Mouse (Mus musculus) bone marrow, adult 2 months (tissue): Measurements from ENCODE around the gene Fam155a. TPM values are rescaled to one million over a fixed set of nuclear protein-coding genes. Genes with fewer than 3 reads are reported as not detected.

ENCODE experiments used
- H3K27ac ChIP-seq: fragments of 200-500 bp; 2 replicates; pipeline ENCODE4 v1.5.1; 2012; ENCODE audit warnings: low read depth, mild to moderate bottlenecking, control low read depth, inconsistent platforms, low read length; ENCODE audit not compliant: control insufficient read depth, poor library complexity, insufficient read depth
- H3K4me1 ChIP-seq: fragments of 200-500 bp; 2 replicates; pipeline ENCODE4 v1.6.1; 2011; ENCODE audit warnings: low read length; ENCODE audit not compliant: control insufficient read depth, insufficient read depth
- H3K4me3 ChIP-seq: fragments of 200-500 bp; replicated peaks from 2 replicates; pipeline ENCODE3; 2011; ENCODE audit warnings: mild to moderate bottlenecking, low read depth, low read length, control low read depth; ENCODE audit not compliant: control insufficient read depth
- CTCF ChIP-seq: fragments of 200-500 bp; IDR thresholded peaks from 2 replicates; pipeline ENCODE4 v1.5.1; 2011; ENCODE audit warnings: low read length, control low read depth; ENCODE audit not compliant: control insufficient read depth, insufficient read depth
- POLR2A ChIP-seq: fragments of 200-500 bp; IDR thresholded peaks from 2 replicates; pipeline ENCODE4 v1.6.1; 2011; ENCODE audit warnings: low read depth, mild to moderate bottlenecking, control low read depth, low read length, borderline replicate concordance; ENCODE audit not compliant: control insufficient read depth
- WGBS: fragments of 180-500 bp; shearing (Covaris S2); methylation state at CpG from one replicate; pipeline ENCODE4 v1.1.7; 2018; 5-methylcytosine and 5-hydroxymethylcytosine counted together
- polyA plus RNA-seq: library from polyadenylated mRNA; stranded (reverse); fragments of >200 nt; gene quantifications from 2 replicates; pipeline ENCODE4 v1.2.4, GENCODE M21; 2011; ENCODE audit warnings: low replicate concordance; ENCODE audit not compliant: missing spikeins, insufficient read depth, insufficient read length

Gene Fam155a
- polyA plus RNA-seq, 1 experiment, result not detected

DNA sequence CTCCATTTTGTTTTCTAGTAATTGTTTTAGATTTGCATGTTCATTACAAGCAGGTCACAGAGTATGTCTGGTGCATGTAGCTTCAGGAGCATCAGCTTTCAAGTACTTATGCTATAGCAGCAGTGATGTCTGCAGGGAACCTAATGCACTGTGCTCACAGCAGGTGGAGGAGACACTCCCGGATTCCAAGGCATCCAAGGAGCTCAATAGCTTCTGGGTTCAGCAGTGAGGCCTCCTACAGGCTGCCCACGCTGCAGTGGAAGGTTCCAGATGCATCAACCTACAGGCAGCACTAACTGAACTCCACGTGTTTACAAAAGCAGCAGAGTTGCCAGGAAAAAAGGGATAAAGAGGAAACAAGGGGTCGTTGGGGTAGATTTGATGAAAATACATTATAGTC, 559.2 kb downstream of the Fam155a start:
- TF ChIP-seq CTCF (no peak), POLR2A (no peak)
- Histone ChIP-seq H3K4me3 (no peak overlapping the region), H3K4me1 (no peaks in the 10 kb centered on the region), H3K27ac (no peak overlapping the region)
- 60% methylated on average over 4 of the region's 4 CpGs for WGBS

DNA sequence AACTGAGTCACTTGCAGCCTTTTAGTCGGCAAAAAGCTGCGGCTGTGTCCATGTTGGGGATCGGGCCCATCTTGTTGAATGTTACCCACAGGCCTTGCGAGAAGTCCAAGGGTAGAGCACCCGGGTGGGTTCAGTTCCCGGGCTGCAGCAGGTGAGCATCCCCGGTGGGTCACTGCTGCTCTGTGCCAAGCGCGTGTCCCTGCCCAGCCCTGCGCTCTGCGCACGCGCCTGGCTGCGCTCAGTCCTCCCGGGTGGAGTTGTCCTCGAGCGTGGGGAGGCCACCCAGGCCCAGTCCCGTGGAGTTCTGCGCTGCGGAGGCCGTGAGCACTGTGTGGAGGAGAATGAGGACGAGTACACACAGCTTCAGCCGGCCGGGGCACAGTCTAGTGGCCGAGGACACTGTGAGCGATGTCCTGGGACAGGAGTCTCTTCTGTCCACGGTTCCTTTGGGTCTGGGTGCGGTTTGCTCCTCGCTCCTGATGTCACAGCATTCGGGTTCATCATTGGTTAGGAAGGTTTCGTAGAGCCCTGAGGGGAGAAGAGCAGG, 563.4 kb downstream of the Fam155a start:
- no peak overlapping the region for H3K27ac ChIP-seq
- H3K4me3 ChIP-seq, result no peak overlapping the region
- H3K4me1 ChIP-seq, result no peaks in the 10 kb centered on the region
- no peak for TF ChIP-seq CTCF
- TF ChIP-seq POLR2A, result no peak
- WGBS, result 90% methylated on average over 31 of the region's 31 CpGs

DNA sequence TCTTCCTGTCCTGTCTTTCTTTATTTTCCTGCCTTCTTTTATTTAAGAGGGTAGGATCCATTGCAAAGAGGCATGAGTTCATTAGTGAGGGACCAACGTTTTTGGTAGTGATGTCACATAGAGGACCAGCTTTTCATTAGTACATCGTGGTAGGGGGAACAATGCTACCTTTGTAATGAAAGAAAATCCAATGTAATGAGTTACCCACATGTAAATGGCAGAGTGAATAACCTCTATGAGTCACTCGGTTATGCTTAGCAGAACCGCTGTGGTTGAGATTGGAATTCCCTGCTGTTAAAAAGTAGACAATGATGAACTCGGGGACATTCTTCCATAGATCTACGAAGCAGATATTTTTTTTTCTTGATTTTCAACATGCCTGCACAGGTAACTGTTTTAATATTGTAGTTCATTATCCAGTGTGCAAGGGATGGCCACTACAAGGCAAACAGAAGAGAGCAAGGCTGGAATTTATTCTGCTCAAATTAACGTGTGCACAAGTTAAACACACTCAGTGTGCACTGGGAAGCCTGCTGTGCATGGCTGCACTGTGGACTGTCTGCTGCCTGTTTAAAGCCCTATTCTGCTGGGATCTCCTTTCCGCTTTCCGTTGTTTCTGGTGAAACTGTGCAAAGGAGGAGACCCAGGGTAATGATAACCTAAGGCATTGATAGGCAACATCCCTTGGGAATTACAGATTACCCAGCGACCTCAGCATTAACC, 566.5 kb downstream of the Fam155a start:
- Histone ChIP-seq H3K4me1 (no peaks in the 10 kb centered on the region; the same call in 1 of the 2 replicates), H3K27ac (no peak overlapping the region), H3K4me3 (no peak overlapping the region)
- WGBS, result 73% methylated on average over 10 of the region's 10 CpGs
- TF ChIP-seq CTCF (no peak), POLR2A (no peak)

DNA sequence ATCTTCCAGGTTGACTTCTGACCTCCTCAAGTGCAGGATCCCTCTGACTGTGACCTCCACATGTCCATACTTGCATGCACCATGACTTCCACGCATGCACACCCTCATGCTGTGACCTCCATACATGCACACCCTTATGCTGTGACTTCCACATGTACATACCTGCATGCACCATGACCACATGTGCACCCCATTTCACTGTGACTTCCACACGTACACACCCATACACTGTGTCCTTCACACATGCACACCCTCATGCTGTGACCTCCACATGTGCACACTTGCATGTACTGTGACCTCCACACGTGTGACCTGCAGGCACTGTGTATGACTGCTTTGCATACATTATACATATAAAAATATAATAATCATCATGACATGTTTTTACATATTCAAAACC, 570.9 kb downstream of the Fam155a start:
- TF ChIP-seq POLR2A (no peak), CTCF (no peak)
- H3K27ac ChIP-seq, result no peak overlapping the region
- no peaks in the 10 kb centered on the region; the same call in 1 of the 2 replicates for H3K4me1 ChIP-seq
- no peak overlapping the region for H3K4me3 ChIP-seq
- 71% methylated on average over 3 of the region's 3 CpGs for WGBS

DNA sequence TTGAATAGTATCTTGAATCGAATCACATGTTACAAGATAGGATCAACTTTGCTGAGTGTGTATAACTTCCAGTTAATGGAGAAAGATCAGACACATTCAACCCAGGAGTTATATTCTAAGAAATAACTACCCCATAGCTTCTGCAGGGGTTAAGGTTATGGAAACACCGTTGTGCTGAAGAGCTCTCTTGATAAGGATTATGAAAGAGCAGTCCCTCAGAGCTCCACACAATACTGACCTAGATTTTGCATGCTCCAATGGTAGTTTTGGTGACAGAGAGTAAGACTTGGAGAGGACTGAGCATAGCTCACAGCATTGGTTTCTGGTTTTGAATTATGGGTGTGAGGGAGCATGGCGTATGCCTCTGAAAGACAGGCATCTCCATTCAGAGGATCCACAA, 579.3 kb downstream of the Fam155a start:
- Histone ChIP-seq H3K4me1 (no peaks in the 10 kb centered on the region), H3K27ac (no peak overlapping the region), H3K4me3 (no peak overlapping the region)
- 67% methylated on average over 3 of the region's 3 CpGs for WGBS
- TF ChIP-seq CTCF (no peak), POLR2A (no peak)

DNA sequence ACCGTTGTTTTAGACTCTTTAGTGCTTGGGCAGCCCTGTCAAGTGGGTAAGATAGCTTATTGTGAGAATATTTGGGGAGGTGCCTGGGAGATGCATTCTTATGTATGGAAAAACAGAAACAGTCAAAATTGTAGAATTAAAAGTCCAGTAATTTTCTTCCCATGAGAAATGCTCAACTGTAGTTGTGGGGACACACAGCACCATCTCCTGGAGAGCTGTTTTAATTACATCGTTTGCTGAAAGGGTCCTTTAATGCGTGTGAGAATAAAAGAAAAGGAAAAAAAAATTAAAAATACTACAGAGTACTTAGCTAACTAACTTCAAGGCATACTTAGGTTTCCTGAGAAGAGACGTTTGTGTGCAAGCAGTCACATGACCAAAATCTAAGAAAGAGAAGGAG, 582.3 kb downstream of the Fam155a start:
- Histone ChIP-seq H3K4me3 (no peak overlapping the region), H3K4me1 (no peaks in the 10 kb centered on the region), H3K27ac (no peak overlapping the region)
- no peak for TF ChIP-seq POLR2A
- TF ChIP-seq CTCF, result no peak
- WGBS, result 24% methylated on average over 4 of the region's 4 CpGs

DNA sequence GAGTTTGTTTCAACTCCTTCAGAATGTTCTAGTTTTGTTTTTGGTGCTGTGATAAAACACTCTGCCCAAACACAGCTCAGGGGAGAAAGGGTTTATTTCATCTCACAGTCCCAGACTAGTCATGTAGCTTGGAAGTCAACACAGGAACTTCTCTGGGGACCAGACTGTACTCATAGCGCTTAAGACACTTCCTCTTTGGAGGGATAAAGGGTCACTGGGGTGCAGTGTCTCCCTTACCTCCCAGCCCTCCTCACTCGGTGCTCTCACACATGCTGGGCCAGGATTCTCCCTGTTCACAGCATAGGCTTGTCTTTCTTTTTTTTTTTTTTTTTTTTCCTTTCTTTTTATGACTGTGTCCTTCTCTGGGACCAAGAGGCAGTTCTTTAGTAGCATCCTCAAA, 585.8 kb downstream of the Fam155a start:
- Histone ChIP-seq H3K4me1 (no peaks in the 10 kb centered on the region), H3K27ac (no peak overlapping the region), H3K4me3 (no peak overlapping the region)
- 0% methylated on average over 2 of the region's 2 CpGs for WGBS
- no peak for TF ChIP-seq POLR2A
- no peak for TF ChIP-seq CTCF

DNA sequence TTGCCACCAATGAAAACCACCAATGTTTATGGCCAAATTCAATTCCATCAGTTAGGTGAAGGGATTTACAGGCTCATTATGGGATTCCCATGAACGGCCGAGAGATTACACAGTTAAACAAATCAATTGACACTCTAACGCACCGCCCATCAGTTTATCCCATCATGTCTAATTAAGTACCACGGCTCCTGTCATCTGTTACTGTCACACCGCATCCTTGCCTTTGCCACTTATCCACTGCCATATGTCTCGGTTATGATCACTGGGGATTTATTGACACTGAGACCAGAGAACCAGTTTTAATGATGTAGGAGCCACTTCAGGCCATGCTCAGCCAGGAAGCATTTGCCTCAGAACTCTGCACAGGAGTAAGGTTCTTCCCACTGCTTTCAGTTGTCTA, 588.5 kb downstream of the Fam155a start:
- Histone ChIP-seq H3K4me1 (no peaks in the 10 kb centered on the region), H3K27ac (no peak overlapping the region), H3K4me3 (no peak overlapping the region)
- WGBS, result 86% methylated on average over 7 of the region's 7 CpGs
- TF ChIP-seq CTCF, result no peak
- no peak for TF ChIP-seq POLR2A
